Mouse (Mus musculus) forelimb bud, embryonic 11.5 days (tissue): ENCODE results near the gene Krtdap.

Experiments used
- DNase-seq: peaks from one replicate; pipeline ENCODE4 v3.0.0-alpha.2; 2012; ENCODE audit warnings: low read depth, low spot score

Gene Krtdap

DNA sequence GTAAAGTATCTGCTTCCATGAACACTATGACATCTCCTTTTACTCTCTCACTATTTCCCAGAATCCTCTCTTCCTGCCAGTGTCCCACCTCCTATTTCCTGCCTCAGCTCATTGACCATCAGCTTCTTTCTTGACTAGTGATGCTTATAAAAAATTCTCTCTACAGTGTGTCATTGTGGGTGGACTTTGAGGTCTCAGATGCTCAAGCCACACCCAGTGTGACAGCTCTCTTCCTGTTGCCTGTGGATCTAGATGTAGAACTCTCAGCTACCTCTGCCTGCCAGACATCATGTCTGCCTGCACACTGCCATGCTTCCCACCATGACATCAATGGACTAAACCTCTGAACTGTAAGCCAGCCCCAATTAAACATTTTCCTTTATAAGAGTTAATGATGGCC lies 49.6 kb downstream of the Krtdap start:
- DNase-seq: no peak

DNA sequence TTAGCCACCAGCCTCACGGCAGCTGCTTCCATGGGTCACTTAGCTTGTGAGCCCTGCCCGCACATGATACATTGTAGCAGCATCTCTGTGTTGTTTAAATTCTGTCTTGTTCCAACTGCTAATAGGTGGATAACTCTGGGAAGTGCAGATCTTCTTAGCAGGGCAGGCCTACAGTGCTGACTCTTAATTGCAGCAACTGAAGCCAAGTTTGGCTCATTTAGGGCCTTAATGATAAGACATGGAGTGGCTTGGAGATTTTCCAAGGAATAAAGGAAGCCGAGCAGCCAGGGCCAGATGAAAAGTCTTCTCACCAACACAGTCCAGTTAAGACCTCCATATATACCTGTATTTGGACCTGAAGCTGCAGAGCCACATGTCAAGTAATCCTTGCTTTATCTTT lies 52.6 kb downstream of the Krtdap start:
- no peak for DNase-seq
